Mouse (Mus musculus) G1E (cell line): ENCODE measurements at regions not wholly inside any gene's neighbourhood (a gene's known extent, or its start where the extent isn't known, plus 50 kb on each side); places are given as distances from the start of the nearest gene placed in this dataset.

Source experiments
- CTCF ChIP-seq: IDR thresholded peaks from 2 replicates; pipeline ENCODE4 v1.5.1; 2012; ENCODE audit warnings: low read depth, low read length, inconsistent platforms, mixed read lengths
- GATA1 ChIP-seq: IDR thresholded peaks from 2 replicates; pipeline ENCODE4 v1.6.1; 2012; ENCODE audit warnings: borderline replicate concordance, low read length, inconsistent platforms, mixed read lengths
- TAL1 ChIP-seq: conservative IDR thresholded peaks from 2 replicates; pipeline ENCODE4 v1.6.1; 2012; ENCODE audit warnings: low read depth, low read length, inconsistent platforms, mixed read lengths

DNA sequence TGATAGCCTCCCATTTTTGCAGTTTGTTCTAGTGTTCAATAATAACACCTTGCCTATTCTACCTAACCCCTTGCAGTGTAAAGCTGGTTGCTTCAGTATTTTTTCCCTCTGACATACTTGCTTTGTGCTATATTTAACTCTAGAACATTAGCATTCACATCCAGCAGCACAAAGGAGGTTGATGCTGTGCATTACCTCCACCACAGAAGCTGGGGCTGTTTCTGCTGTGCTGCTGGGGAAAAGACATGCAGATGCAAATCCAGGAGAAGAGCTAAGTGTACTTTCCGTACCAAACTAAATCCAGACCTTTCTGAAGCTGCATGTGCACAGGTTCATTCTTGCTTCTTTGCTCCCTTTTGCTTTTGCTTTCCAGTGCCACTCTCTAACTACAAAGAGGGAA is 403.9 kb upstream of the Mef2c start:
- TF ChIP-seq CTCF = no peak
- no peak for TF ChIP-seq TAL1
- TF ChIP-seq GATA1 = no peak
